Mouse (Mus musculus) brown adipose tissue, adult 24 weeks (tissue): ENCODE results near the gene Arl5c. TPM values are rescaled to one million over a fixed set of nuclear protein-coding genes. Genes with fewer than 3 reads are reported as not detected.

Source experiments
- H3K27ac ChIP-seq: fragments of 200-500 bp; replicated peaks from 2 replicates; pipeline ENCODE4 v1.5.1; 2012; ENCODE audit warnings: low read depth, mild to moderate bottlenecking, low read length
- H3K4me1 ChIP-seq: fragments of 200-500 bp; 2 replicates; pipeline ENCODE4 v1.6.1; 2012; ENCODE audit warnings: low read length, mixed read lengths; ENCODE audit not compliant: control insufficient read depth, insufficient read depth, insufficient read length
- H3K4me3 ChIP-seq: fragments of 200-500 bp; 2 replicates; pipeline ENCODE4 v1.5.1; 2012; ENCODE audit warnings: low read depth, mild to moderate bottlenecking, low read length, moderate library complexity; ENCODE audit not compliant: insufficient read depth
- polyA plus RNA-seq: library from polyadenylated mRNA; stranded (reverse); fragments of >200 nt; gene quantifications from 2 replicates; pipeline ENCODE4 v1.2.4, GENCODE M21; 2012; ENCODE audit not compliant: missing spikeins, insufficient read depth, insufficient read length

The Arl5c gene
- polyA plus RNA-seq, 1 experiment = 0.87 TPM

- H3K27ac ChIP-seq = peak overlapping the region; percentile 89
- H3K4me3 ChIP-seq = peak overlapping the region; percentile 78
- peaks cover 2% of the 10 kb centered on the region; the same call in 1 of the 2 replicates for H3K4me1 ChIP-seq
These were observed 7.4 kb downstream of the Arl5c start for GRCm38 (mm10) chr11:97988530-97989096.

GRCm38 (mm10) chr11:97987551-97988526 lies 8.1 kb downstream of the Arl5c start:
- Histone ChIP-seq H3K4me1 (peaks cover 2% of the 10 kb centered on the region; the same call in 1 of the 2 replicates), H3K27ac (peak overlapping the region; percentile 89), H3K4me3 (peak overlapping the region; percentile 78)

- peak overlapping the region; percentile 72 for H3K4me3 ChIP-seq
- no peak overlapping the region for H3K27ac ChIP-seq
- peaks cover 2% of the 10 kb centered on the region; the same call in 1 of the 2 replicates for H3K4me1 ChIP-seq
These were observed 9.1 kb downstream of the Arl5c start for GRCm38 (mm10) chr11:97986738-97987465.

GRCm38 (mm10) chr11:97985727-97986677 lies 10.0 kb downstream of the Arl5c start, which contains the start of gene Plxdc1:
Gene Plxdc1, minus strand, starts transcription at chr11:97986444.
- Histone ChIP-seq H3K27ac (no peak within 1 kb of the TSS), H3K4me1 (peaks cover 2% of the 10 kb centered on the region; the same call in 1 of the 2 replicates), H3K4me3 (peak within 1 kb of the TSS; percentile 72)

GRCm38 (mm10) chr11:97983983-97984382 lies 12.0 kb downstream of the Arl5c start:
- Histone ChIP-seq H3K4me1 (peaks cover 2% of the 10 kb centered on the region; the same call in 1 of the 2 replicates), H3K4me3 (no peak overlapping the region), H3K27ac (no peak overlapping the region)

GRCm38 (mm10) chr11:97983506-97983905 lies 12.5 kb downstream of the Arl5c start:
- Histone ChIP-seq H3K27ac (no peak overlapping the region), H3K4me1 (peaks cover 2% of the 10 kb centered on the region; the same call in 1 of the 2 replicates), H3K4me3 (no peak overlapping the region)

GRCm38 (mm10) chr11:97982721-97983120 lies 13.3 kb downstream of the Arl5c start:
- Histone ChIP-seq H3K4me3 (no peak overlapping the region), H3K27ac (no peak overlapping the region), H3K4me1 (peaks cover 2% of the 10 kb centered on the region; the same call in 1 of the 2 replicates)

GRCm38 (mm10) chr11:97980531-97980966 lies 15.4 kb downstream of the Arl5c start:
- H3K27ac ChIP-seq = no peak overlapping the region
- H3K4me3 ChIP-seq = no peak overlapping the region
- no peaks in the 10 kb centered on the region for H3K4me1 ChIP-seq

- no peak overlapping the region for H3K4me3 ChIP-seq
- H3K4me1 ChIP-seq = no peaks in the 10 kb centered on the region
- H3K27ac ChIP-seq = no peak overlapping the region
These were observed 16.0 kb downstream of the Arl5c start for GRCm38 (mm10) chr11:97979824-97980495.

- Histone ChIP-seq H3K4me1 (no peaks in the 10 kb centered on the region), H3K4me3 (no peak overlapping the region), H3K27ac (no peak overlapping the region)
These were observed 17.6 kb downstream of the Arl5c start for GRCm38 (mm10) chr11:97978392-97978791.

- H3K4me3 ChIP-seq = no peak overlapping the region
- H3K27ac ChIP-seq = no peak overlapping the region
- H3K4me1 ChIP-seq = no peaks in the 10 kb centered on the region
These were observed 18.2 kb downstream of the Arl5c start for GRCm38 (mm10) chr11:97977797-97978196.

- no peaks in the 10 kb centered on the region for H3K4me1 ChIP-seq
- H3K4me3 ChIP-seq = no peak overlapping the region
- no peak overlapping the region for H3K27ac ChIP-seq
These were observed 21.2 kb downstream of the Arl5c start for GRCm38 (mm10) chr11:97974746-97975145.

GRCm38 (mm10) chr11:97974141-97974540 lies 21.8 kb downstream of the Arl5c start:
- no peak overlapping the region for H3K27ac ChIP-seq
- H3K4me3 ChIP-seq = no peak overlapping the region
- no peaks in the 10 kb centered on the region for H3K4me1 ChIP-seq
